Mouse (Mus musculus): ENCODE data around the gene Col6a4. TPM values are rescaled to one million over a fixed set of nuclear protein-coding genes. Genes with fewer than 3 reads are reported as not detected.
A peak's percentile ranks its signal among the peaks of the same experiment; 100 is the strongest.

Gene Col6a4
- polyA plus RNA-seq, 1 experiment from 2014 or later, result 0.81 TPM

DNA sequence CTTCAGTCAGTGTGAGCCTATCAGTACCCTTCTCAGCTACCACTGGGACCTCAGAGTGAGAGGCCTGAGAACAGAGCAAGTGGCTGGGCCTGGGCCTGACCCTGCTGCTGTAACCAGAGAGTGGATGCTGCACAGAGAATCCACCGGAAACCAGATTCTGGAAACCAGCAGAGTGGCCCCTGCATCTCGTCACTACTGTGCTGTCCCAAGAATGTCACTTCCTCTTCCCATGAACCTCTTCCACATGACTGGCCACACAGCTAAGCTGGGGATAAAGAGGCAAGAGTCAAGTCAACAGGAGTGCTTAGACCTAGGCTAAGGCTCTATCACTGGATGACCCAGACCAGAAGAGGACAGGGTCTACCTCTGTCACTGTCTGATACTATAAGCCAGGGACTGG lies 32.5 kb upstream of the Col6a4 start:
- Histone ChIP-seq H3K27me3 (replicated peaks; ENCODE audit: insufficient read depth, low read length) (no peaks in the 10 kb centered on the region), H3K4me1 (ENCODE audit: insufficient read depth, low read depth, low read length) (no peaks in the 10 kb centered on the region), H3K4me2 (replicated peaks; ENCODE audit: low read depth, low read length) (no peak overlapping the region), H3K36me3 (ENCODE audit: insufficient read depth, low read length) (no peaks in the 10 kb centered on the region), H3K9ac (replicated peaks; ENCODE audit: low read depth) (no peak overlapping the region), H3K27ac (ENCODE audit: low read length) (no peak overlapping the region), H3K9me3 (ENCODE audit: low read length) (no peaks in the 10 kb centered on the region), H3K4me3 (ENCODE audit: low read depth, low read length) (no peak overlapping the region)
- DNase-seq (ENCODE audit: low spot score) (no peak), ATAC-seq (no peak)
- WGBS, result 70% methylated on average over 2 of the region's 2 CpGs
- TF ChIP-seq EP300 (IDR thresholded peaks at IDR 0.05), result no peak
- no peak for TF ChIP-seq CTCF (IDR thresholded peaks at IDR 0.05)

DNA sequence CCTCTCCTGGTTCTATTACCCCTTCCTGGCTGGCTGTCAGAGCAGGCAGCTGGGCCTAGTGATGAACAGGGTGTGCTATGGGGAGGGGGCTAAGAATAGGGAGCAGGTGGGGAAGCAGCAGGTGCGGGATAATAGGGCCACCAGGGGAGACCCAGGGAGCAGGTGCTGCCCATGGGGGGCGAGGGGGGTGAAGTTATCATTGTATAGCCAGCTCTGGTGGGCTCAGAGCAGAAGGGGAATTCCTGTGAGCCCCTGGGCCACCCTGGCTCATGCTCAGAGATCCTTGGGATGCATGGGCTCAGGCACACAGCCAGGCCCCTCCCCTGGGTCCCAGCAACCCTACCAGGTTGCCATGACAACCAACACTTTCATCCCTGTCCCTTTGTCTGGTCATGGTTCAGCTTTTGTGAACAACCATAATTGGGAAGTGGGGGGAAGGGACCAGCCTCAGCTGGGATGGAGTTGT lies 30.2 kb upstream of the Col6a4 start:
- no peak for DNase-seq (ENCODE audit: low spot score)
- H3K36me3 ChIP-seq (ENCODE audit: insufficient read depth, low read length), result no peaks in the 10 kb centered on the region
- no peak overlapping the region for H3K4me3 ChIP-seq (ENCODE audit: low read depth, low read length)
- no peaks in the 10 kb centered on the region for H3K9me3 ChIP-seq (ENCODE audit: low read length)
- WGBS, result 38% methylated on average over 1 of the region's 2 CpGs
- ATAC-seq, result no peak
- no peak overlapping the region for H3K4me2 ChIP-seq (replicated peaks; ENCODE audit: low read depth, low read length)
- H3K27ac ChIP-seq (ENCODE audit: low read length), result no peak overlapping the region
- H3K4me1 ChIP-seq (ENCODE audit: insufficient read depth, low read depth, low read length), result no peaks in the 10 kb centered on the region
- H3K9ac ChIP-seq (replicated peaks; ENCODE audit: low read depth), result no peak overlapping the region
- no peaks in the 10 kb centered on the region for H3K27me3 ChIP-seq (replicated peaks; ENCODE audit: insufficient read depth, low read length)
- TF ChIP-seq CTCF (IDR thresholded peaks at IDR 0.05) (no peak), EP300 (IDR thresholded peaks at IDR 0.05) (no peak)

DNA sequence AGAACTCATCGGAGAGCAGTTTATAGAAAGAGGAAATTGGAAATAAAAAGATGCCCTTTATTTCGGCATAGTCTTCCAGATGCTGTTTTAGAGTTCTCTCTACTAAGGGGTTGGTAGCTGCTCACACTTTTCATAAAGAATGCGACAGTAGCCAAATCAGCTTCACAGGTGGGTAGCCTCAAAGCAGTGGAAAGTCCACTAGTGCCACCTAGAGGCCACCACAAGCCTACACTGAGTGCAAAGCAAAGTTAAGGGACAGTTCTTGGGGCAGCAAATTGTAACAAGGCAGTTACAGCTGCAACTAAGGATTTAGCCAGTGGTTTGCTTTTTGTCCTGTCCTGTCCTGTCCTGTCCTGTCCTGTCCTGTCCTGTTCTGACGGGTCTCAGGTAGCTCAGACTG lies 27.0 kb upstream of the Col6a4 start:
- Histone ChIP-seq H3K9ac (replicated peaks; ENCODE audit: low read depth) (no peak overlapping the region), H3K36me3 (ENCODE audit: insufficient read depth, low read length) (no peaks in the 10 kb centered on the region), H3K4me3 (ENCODE audit: low read depth, low read length) (no peak overlapping the region), H3K9me3 (ENCODE audit: low read length) (no peaks in the 10 kb centered on the region), H3K4me1 (ENCODE audit: insufficient read depth, low read depth, low read length) (no peaks in the 10 kb centered on the region), H3K27me3 (replicated peaks; ENCODE audit: insufficient read depth, low read length) (no peaks in the 10 kb centered on the region), H3K4me2 (replicated peaks; ENCODE audit: low read depth, low read length) (no peak overlapping the region), H3K27ac (ENCODE audit: low read length) (no peak overlapping the region)
- DNase-seq (ENCODE audit: low spot score), result peak; percentile 50
- 48% methylated on average over 4 of the region's 4 CpGs for WGBS
- TF ChIP-seq CTCF (IDR thresholded peaks at IDR 0.05) (peak; percentile 75), EP300 (IDR thresholded peaks at IDR 0.05) (no peak)
- ATAC-seq, result no peak

DNA sequence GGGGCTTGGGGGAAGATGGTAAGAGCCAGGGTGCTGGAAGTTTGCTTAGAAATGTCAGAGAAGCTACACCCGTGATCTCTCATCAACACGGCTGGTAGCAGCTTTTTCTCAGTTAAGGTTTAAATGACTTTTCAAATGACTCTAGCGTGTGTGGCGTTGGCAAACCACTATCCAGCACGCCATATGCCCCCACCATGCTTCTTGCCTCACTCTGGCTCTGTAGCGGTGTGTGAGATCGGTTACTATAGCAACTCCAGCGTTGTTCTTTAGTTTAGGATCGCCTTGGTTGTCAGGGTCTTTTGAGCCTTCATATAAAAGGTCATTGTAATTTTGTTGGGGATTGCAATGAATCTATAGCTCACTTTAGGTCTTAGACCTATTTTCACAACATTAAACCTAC lies 22.5 kb upstream of the Col6a4 start:
- no peak for TF ChIP-seq EP300 (IDR thresholded peaks at IDR 0.05)
- no peak for TF ChIP-seq CTCF (IDR thresholded peaks at IDR 0.05)
- Histone ChIP-seq H3K9me3 (ENCODE audit: low read length) (no peaks in the 10 kb centered on the region), H3K9ac (replicated peaks; ENCODE audit: low read depth) (no peak overlapping the region), H3K27me3 (replicated peaks; ENCODE audit: insufficient read depth, low read length) (no peaks in the 10 kb centered on the region), H3K4me2 (replicated peaks; ENCODE audit: low read depth, low read length) (no peak overlapping the region), H3K4me1 (ENCODE audit: insufficient read depth, low read depth, low read length) (no peaks in the 10 kb centered on the region), H3K36me3 (ENCODE audit: insufficient read depth, low read length) (no peaks in the 10 kb centered on the region), H3K27ac (ENCODE audit: low read length) (no peak overlapping the region), H3K4me3 (ENCODE audit: low read depth, low read length) (no peak overlapping the region)
- WGBS, result 71% methylated on average over 9 of the region's 9 CpGs
- DNase-seq (ENCODE audit: low spot score) (no peak), ATAC-seq (no peak)

DNA sequence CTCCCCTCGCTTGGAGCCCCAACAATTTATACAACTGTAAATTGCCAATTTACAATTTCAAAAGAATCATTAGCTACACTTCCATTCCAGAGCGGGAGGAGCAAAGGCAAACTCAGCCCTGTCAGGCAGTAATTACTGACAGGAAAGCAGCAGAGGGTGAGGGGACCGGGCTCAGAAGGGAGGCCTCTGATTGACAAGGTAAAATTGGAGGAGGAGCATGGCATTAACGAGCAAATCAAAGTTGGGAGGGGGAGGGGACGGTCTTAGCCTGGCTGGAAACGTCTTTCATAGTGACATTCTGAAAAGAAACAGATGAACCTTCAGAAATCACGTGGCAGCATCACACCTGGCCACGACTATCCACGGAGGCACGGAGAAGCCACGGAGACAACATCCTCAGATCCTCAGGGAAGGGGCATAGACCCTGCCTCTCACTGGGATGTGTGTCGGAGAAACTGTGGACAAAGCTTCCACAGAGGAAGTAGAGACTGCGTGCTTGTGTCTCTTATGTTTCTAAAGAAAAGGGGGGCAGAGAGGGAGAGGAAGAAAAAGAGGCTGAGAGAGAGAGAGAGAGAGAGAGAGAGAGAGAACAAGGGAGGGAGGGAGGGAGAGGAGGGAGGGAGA lies 19.3 kb upstream of the Col6a4 start:
- Histone ChIP-seq H3K4me2 (replicated peaks; ENCODE audit: low read depth, low read length) (no peak overlapping the region), H3K4me3 (ENCODE audit: low read depth, low read length) (no peak overlapping the region), H3K4me1 (ENCODE audit: insufficient read depth, low read depth, low read length) (no peaks in the 10 kb centered on the region), H3K27ac (ENCODE audit: low read length) (no peak overlapping the region), H3K9me3 (ENCODE audit: low read length) (no peaks in the 10 kb centered on the region), H3K36me3 (ENCODE audit: insufficient read depth, low read length) (no peaks in the 10 kb centered on the region), H3K9ac (replicated peaks; ENCODE audit: low read depth) (no peak overlapping the region), H3K27me3 (replicated peaks; ENCODE audit: insufficient read depth, low read length) (no peaks in the 10 kb centered on the region)
- DNase-seq (ENCODE audit: low spot score), result no peak
- TF ChIP-seq CTCF (IDR thresholded peaks at IDR 0.05), result no peak
- TF ChIP-seq EP300 (IDR thresholded peaks at IDR 0.05), result no peak
- WGBS, result 28% methylated on average over 13 of the region's 13 CpGs
- no peak for ATAC-seq

DNA sequence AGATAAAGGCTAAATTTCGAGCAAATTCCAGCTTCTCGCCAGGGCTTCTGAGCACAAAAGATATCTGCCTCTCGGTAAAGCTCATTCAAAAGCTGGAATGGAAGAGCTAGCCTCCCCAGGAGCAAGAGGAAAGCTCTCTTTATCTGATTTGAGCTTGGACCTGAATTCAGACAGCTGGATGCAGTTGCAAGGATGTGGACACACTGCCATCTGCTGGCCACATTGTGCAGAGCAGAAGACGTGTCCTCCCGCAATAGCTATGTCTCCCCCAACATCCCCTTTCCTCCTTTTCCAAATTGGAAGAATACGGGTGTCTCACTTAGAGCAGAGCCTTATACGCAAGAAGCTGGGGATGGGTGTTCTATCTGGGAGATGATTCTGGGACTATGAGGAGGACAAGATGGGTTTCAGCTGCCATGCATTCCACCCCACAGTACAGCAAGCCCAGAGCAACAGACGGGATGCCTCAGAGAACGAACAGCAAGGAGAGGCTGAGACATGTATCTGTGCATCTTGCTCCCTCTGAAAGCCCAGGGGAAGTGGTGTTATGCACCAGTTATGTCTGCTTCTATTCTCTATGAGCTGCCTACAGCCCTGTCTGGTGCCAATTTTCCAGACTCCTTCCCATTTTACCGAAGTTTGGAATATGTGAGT lies 16.3 kb upstream of the Col6a4 start:
- ATAC-seq (peak; percentile 28; the same call in 1 of the 2 replicates), DNase-seq (ENCODE audit: low spot score) (peak; percentile 82)
- Histone ChIP-seq H3K4me2 (replicated peaks; ENCODE audit: low read depth, low read length) (no peak overlapping the region), H3K36me3 (ENCODE audit: insufficient read depth, low read length) (no peaks in the 10 kb centered on the region), H3K27ac (ENCODE audit: low read length) (no peak overlapping the region), H3K27me3 (replicated peaks; ENCODE audit: insufficient read depth, low read length) (no peaks in the 10 kb centered on the region), H3K9me3 (ENCODE audit: low read length) (no peaks in the 10 kb centered on the region), H3K4me1 (ENCODE audit: insufficient read depth, low read depth, low read length) (no peaks in the 10 kb centered on the region), H3K4me3 (ENCODE audit: low read depth, low read length) (no peak overlapping the region), H3K9ac (replicated peaks; ENCODE audit: low read depth) (no peak overlapping the region)
- TF ChIP-seq CTCF (IDR thresholded peaks at IDR 0.05) (peak; percentile 92), EP300 (IDR thresholded peaks at IDR 0.05) (no peak)
- WGBS, result 28% methylated on average over 10 of the region's 10 CpGs

Measured in lung, postnatal 0 days (tissue).